Mouse (Mus musculus) bone marrow, adult 2 months (tissue): ENCODE results near the gene Ncoa5. TPM values are rescaled to one million over a fixed set of nuclear protein-coding genes. Genes with fewer than 3 reads are reported as not detected.

Experiments used
- H3K27ac ChIP-seq: fragments of 200-500 bp; 2 replicates; pipeline ENCODE4 v1.5.1; 2012; ENCODE audit warnings: low read depth, mild to moderate bottlenecking, control low read depth, inconsistent platforms, low read length; ENCODE audit not compliant: control insufficient read depth, poor library complexity, insufficient read depth
- H3K4me1 ChIP-seq: fragments of 200-500 bp; 2 replicates; pipeline ENCODE4 v1.6.1; 2011; ENCODE audit warnings: low read length; ENCODE audit not compliant: control insufficient read depth, insufficient read depth
- H3K4me3 ChIP-seq: fragments of 200-500 bp; replicated peaks from 2 replicates; pipeline ENCODE3; 2011; ENCODE audit warnings: mild to moderate bottlenecking, low read depth, low read length, control low read depth; ENCODE audit not compliant: control insufficient read depth
- CTCF ChIP-seq: fragments of 200-500 bp; IDR thresholded peaks from 2 replicates; pipeline ENCODE4 v1.5.1; 2011; ENCODE audit warnings: low read length, control low read depth; ENCODE audit not compliant: control insufficient read depth, insufficient read depth
- POLR2A ChIP-seq: fragments of 200-500 bp; IDR thresholded peaks from 2 replicates; pipeline ENCODE4 v1.6.1; 2011; ENCODE audit warnings: low read depth, mild to moderate bottlenecking, control low read depth, low read length, borderline replicate concordance; ENCODE audit not compliant: control insufficient read depth
- WGBS: fragments of 180-500 bp; shearing (Covaris S2); methylation state at CpG from one replicate; pipeline ENCODE4 v1.1.7; 2018; 5-methylcytosine and 5-hydroxymethylcytosine counted together
- polyA plus RNA-seq: library from polyadenylated mRNA; stranded (reverse); fragments of >200 nt; gene quantifications from 2 replicates; pipeline ENCODE4 v1.2.4, GENCODE M21; 2011; ENCODE audit warnings: low replicate concordance; ENCODE audit not compliant: missing spikeins, insufficient read depth, insufficient read length

Ncoa5 gene
- polyA plus RNA-seq, 1 experiment: 30.7 TPM

- WGBS: 65% methylated on average over 9 of the region's 9 CpGs
- TF ChIP-seq POLR2A (no peak), CTCF (no peak)
- H3K27ac ChIP-seq: no peak overlapping the region
- no peak overlapping the region for H3K4me3 ChIP-seq
- H3K4me1 ChIP-seq: no peaks in the 10 kb centered on the region
Measured at GRCm38 (mm10) chr2:164964242-164964894, 70.3 kb downstream of the Ncoa5 start.

- TF ChIP-seq POLR2A (no peak), CTCF (no peak)
- no peak overlapping the region for H3K4me3 ChIP-seq
- H3K4me1 ChIP-seq: no peaks in the 10 kb centered on the region
- WGBS: 48% methylated on average over 7 of the region's 7 CpGs
- H3K27ac ChIP-seq: no peak overlapping the region
Measured at GRCm38 (mm10) chr2:164962183-164962580, 72.5 kb downstream of the Ncoa5 start.

- TF ChIP-seq POLR2A (0 out of 2 replicates have a peak, but pooled peaks have one; percentile 11), CTCF (peak; percentile 75)
- Histone ChIP-seq H3K4me3 (no peak overlapping the region), H3K4me1 (no peaks in the 10 kb centered on the region), H3K27ac (no peak overlapping the region)
- 13% methylated on average over 17 of the region's 17 CpGs for WGBS
Measured at GRCm38 (mm10) chr2:164961506-164962182, 73.0 kb downstream of the Ncoa5 start.

DNA sequence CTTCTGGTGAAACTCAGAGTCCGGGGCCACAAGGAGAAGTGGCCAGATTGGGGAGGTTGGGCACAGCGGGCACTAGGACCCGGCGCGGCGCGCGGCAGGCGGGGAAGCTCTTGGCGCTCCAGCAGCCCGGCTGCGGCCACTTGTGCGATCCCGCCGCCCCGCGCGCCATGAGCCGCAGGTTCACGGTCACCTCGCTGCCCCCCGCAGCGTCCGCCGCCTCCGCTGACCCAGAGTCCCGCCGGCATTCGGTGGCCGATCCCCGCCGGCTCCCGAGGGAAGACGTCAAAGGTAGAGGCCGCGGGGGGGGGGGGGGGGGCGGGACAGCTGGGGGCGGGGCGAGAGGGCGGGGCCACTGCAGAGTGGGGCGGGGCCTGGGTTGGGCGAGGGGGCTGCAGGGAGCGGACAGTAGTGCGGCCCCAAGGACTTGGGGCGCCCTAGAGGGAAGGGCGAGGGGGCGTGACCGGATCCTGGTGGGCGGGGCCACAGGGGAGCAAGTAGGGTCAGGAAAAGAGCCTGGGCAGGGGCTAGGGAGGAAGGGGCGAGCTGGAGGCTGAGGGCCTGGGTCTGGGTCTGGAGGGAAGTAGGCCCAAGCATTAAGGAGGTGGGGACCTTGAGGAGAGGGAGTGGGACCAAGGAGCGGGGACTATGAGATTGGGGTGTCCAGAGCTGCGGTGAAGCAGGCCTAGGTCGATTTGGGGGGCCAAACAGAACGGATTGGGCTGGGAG is 73.8 kb downstream of the Ncoa5 start, which contains the start of gene Slc12a5:
Gene Slc12a5 (plus strand): TSS at position 87 of the 726 bp plus-strand sequence.
- peak within 1 kb of the TSS; percentile 60 for H3K4me3 ChIP-seq
- 3% methylated on average over 48 of the region's 54 CpGs for WGBS
- H3K4me1 ChIP-seq: no peaks in the 10 kb centered on the region
- H3K27ac ChIP-seq: no peak within 1 kb of the TSS
- TF ChIP-seq POLR2A: no peak
- no peak for TF ChIP-seq CTCF

- TF ChIP-seq POLR2A: no peak
- peak; percentile 15; the same call in 1 of the 2 replicates for TF ChIP-seq CTCF
- Histone ChIP-seq H3K4me3 (no peak overlapping the region), H3K27ac (no peak overlapping the region), H3K4me1 (no peaks in the 10 kb centered on the region)
- 70% methylated on average over 9 of the region's 9 CpGs for WGBS
Measured at GRCm38 (mm10) chr2:164957548-164958315, 76.9 kb downstream of the Ncoa5 start.

DNA sequence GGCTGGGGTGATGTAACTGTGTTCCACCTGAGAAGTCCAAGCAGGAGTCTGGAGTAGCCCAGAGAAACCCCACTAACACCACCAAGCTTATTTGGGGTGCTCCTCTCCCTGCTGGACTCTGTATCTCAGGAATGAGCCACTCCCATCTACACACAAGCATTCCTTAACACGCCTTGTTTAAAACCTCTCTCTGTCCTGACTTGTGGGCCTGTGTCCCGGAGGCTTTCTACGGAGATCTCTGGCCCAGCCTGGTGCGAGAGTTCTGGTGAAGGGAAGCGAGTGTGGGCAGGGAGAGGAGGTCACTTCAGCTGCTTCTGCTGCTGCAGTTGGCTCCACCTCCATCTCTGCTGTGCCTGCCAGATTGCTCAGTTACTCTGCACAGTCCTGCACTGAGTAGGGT is 78.5 kb downstream of the Ncoa5 start:
- TF ChIP-seq CTCF: no peak
- no peak for TF ChIP-seq POLR2A

DNA sequence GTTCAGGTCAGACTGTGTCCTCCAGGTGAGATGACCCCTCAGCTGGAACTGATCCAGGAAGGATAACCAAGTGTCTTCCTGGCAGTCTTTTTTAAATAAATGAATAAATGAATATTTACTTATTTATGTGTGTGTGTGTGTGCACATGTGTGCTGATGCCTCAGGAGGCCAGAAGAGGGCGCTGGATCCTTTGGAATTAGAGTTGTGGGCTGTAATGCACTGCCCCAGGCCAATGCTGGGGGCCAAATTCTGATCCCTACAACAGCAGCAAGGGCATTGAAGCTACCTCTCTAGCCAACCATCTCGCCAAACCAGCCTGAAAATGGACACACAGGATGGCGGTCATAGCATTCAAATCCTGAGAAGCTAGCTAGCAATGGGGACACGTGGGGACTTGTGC is 78.9 kb downstream of the Ncoa5 start:
- H3K4me3 ChIP-seq: no peak overlapping the region
- TF ChIP-seq POLR2A: no peak
- no peak for TF ChIP-seq CTCF
- 63% methylated on average over 4 of the region's 4 CpGs for WGBS

More for the DNA sequence above, 78.5 kb downstream of the Ncoa5 start:
- 74% methylated on average over 5 of the region's 5 CpGs for WGBS
- Histone ChIP-seq H3K4me3 (no peak overlapping the region), H3K27ac (no peak overlapping the region), H3K4me1 (no peaks in the 10 kb centered on the region)

GRCm38 (mm10) chr2:164953224-164953623 is 81.4 kb downstream of the Ncoa5 start:
- no peak overlapping the region for H3K27ac ChIP-seq
- no peaks in the 10 kb centered on the region for H3K4me1 ChIP-seq
- peak overlapping the region; percentile 43 for H3K4me3 ChIP-seq
- WGBS: 2% methylated on average over 21 of the region's 21 CpGs
- TF ChIP-seq CTCF (peak; percentile 80), POLR2A (0 out of 2 replicates have a peak, but pooled peaks have one; percentile 6)

More for the DNA sequence above, 78.9 kb downstream of the Ncoa5 start:
- no peak overlapping the region for H3K27ac ChIP-seq
- H3K4me1 ChIP-seq: no peaks in the 10 kb centered on the region

DNA sequence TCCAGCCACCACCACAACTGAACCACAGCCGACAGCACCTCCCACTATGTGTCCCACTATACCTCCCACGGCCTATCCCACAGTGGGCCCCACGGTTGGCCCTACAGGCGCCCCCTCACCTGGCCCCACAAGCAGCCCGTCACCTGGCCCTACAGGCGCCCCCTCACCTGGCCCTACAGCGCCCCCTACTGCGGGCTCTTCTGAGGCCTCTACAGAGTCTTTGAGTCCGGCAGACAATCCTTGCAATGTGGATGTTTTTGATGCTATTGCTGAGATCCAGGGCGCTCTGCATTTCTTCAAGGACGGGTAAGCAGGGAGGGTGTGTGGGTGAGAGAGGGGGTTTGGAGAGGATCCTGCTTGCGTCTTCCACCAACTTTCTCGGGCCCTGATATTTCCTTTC is 82.2 kb downstream of the Ncoa5 start:
- H3K4me3 ChIP-seq: peak overlapping the region; percentile 60
- no peak for TF ChIP-seq POLR2A
- TF ChIP-seq CTCF: no peak
- no peaks in the 10 kb centered on the region for H3K4me1 ChIP-seq
- H3K27ac ChIP-seq: no peak overlapping the region
- WGBS: 27% methylated on average over 13 of the region's 13 CpGs
